Mouse (Mus musculus) R1 (cell line): ENCODE measurements around the gene Csrp2.

ENCODE experiments used
- DNase-seq: peaks from one replicate; pipeline ENCODE4 v3.0.0-alpha.2; 2018; ENCODE audit warnings: low read depth, low spot score

The Csrp2 gene

DNA sequence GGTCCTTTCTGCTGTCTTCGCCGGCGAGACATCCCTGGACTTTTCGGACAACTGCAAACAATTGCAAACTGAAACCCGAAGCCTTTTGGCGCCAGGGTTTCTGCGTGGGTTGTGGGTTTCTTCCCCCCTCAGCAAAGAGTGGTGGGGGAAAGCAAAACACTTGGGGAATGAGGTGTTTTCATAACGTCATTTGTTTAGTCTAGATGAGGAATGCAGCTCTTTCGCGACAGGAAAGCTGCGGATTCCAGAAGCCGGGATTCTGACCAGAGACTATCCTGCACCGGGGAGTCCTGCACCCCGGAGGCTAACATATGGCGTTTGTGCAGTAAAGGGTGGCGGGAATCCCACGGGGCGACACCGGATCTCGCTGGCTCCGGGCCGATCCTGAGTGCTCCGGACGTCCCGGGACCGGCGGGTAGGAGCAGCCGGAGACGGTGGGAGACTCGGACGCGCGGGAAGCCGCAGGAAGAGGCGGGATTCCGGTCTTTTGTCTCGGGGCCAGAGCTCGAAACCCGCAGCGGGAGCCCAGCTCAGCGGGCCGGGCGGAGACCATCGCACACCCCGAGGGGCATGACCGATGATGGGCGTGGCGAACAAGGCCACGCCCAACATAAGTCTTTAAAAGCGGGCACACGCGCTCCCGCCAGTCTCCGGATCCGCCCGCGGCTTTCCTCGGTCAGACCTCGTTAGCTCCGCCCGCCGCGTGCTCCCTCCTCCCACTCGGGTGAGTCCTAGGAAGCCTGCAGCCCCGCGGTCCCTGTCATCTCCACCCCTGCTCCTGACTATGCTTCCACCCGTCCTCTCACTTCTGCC is at the start of gene Csrp2:
Csrp2 (plus strand) TSS at position 259 of the 813 bp plus-strand sequence.
- peak; percentile 93 for DNase-seq

DNA sequence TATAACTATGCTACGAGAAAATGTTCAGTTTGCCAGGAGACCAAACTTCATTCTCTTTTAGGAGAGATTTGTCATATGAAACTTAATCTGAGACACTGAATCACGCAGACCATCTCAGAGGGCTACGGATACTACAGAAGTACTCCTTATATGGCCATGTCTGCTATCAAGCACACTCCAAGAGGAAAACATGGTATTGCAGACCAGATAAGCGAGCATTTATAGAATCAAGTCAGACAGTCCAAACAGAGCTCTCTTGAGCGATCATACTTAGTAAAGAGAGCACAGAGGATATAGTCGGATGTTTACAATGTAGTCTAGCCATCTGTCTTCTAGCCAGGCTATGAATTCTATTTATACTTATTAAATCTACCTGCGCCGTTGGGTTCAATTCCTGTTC is 44.7 kb upstream of the Csrp2 start:
- no peak for DNase-seq

DNA sequence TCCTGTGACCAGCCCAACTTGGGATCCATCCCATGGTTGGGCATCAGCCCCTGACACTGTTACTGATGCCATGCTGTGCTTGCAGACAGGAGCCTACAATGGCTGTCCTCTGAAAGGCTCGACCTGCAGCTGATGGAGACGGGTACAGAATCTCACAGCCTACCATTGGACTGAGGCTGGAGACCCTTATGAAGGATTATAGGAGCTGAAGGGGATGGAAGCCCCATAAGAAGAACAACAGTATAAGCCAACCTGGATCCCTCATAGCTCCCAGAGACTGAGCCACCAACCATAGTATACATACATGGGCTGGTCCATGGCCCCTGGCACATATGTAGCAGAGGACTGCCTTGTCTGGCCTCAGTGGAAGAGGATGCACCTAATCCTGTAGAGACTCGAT is 42.6 kb upstream of the Csrp2 start:
- DNase-seq, result no peak

DNA sequence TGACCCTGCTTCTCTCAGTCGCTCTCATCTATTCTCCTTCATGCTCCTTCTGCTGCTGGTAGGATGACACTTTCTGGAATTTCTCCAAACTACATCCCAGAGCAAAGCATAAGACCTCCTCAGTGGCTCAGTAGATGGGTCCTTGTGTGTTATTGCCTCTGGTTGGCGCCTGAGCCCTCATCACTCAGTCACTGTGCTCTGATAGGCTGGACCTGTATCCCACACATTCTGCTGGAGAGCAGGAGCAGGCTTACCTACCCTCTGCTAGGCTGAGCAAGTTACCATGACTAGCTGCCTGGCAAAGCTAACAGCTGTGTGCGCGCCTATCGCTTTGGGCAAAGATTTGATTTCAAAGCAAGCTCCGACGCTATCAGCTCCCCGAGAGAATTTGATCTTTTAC is 41.7 kb upstream of the Csrp2 start:
- DNase-seq, result peak; percentile 71

DNA sequence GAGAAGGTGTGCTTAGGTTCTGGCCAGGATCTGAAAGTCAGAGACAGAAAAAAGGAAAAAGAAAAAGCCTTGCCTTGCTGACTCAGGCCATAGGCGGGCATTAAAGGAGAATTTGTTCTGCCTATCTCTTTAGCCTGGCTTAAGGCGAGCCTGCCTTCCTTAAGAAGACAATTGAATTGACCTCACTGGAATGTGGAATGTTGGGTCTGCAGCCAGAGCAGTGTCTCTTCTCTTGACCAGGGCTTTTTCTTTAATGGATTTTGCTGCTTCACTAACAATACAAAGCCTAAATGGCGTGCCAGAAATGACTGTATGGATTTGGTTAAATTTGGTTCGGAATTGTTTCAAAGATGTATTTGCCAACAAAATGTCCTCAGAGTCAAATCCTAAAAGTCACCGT is 40.9 kb upstream of the Csrp2 start:
- DNase-seq, result peak; percentile 80

DNA sequence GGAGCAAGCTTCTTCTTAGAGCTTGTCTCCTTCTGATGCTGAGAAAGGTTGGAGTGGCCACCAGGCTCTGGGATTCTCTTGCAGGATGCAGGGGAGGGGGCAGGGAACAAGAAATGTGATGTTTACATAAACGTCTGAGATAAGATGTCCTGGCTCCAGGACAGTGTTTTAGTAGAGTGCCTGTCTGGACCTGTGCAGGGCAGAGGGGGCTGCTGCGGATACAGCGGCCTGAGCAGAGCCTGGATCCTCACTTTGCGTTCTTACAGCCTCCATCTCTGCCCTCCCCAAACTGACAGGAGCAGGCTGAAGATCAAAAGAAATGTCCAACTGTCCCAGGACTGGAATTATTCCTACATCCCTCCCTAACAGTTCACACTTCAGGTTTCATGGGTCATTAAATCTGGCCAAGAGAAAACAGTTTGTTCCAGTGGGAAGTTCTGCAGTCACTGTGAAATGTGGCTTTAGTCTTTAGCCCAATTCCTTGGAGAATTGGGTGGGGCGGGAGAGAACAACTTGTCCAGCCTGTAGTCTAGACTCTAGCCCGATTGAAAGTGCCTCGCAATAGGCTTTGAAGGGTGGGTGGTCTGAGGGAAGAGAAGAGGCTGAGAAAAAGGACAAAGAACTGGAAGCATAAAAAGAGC is 40.0 kb upstream of the Csrp2 start:
- DNase-seq, result peak; percentile 21

DNA sequence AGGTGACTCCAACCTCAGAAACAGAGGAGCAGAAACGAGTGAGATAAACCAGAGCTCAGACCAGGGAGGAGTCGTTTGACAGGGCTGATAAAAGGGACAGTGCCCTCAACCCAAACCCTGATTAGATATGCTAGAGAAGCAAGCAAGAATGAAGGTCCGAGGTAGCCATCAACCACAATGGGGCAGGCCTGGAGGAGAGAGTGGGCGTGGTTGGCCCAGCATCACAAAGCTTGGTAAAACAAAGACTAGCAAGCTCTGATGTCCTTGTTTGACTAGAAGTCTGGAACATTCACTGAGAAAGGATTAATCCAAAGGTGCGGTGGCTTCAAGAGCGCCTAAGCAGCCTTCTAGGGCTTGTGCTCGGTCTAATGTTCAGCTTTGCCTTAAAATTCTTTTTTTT is 38.2 kb upstream of the Csrp2 start:
- peak; percentile 33 for DNase-seq

DNA sequence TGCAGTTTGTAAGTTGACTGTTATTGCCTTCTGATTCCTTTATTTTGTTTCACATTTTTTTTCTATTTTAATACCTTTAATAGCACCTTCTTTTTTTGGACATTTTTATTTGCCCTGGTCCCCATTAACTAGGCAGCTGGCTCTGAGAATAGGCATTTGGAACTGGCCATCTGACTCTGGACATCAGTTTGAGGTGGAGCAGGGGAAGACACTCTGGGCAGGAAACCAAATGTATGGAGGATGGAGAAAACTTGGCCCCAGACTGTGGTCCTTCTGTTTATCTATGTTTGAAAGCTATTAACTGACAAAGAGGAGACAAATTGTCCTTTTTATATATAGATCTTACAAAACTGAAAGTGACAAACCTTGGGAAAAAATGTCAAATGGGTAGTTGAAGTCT is 36.9 kb upstream of the Csrp2 start:
- DNase-seq, result no peak

DNA sequence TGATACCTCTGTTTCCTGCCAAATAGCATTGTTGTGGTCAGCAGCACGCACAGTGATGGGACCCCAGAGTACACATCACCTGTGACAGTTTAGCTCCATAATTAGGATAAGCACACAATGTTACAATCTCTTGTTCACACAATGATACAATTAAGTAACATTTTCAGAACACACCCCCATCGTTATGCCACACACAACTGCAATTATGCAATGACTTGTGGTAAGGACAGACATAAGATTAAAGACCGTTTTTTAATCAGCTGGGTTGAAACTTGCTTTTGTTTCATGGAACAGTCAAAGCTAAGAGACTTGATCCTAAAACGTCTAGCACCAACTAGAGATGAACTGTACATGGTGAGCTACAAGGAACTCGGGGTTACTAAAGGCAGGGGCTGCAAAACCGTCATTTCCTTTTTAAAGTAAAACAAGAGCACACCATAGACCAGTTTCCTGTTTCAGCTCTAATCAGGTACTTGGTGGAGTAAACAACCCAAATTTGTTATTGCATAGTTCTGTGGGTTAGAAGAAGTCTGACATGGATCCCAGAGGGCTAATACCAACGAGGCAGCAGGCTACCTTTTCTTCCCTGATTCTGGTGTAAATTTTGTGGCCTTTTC is 28.8 kb upstream of the Csrp2 start:
- no peak for DNase-seq

DNA sequence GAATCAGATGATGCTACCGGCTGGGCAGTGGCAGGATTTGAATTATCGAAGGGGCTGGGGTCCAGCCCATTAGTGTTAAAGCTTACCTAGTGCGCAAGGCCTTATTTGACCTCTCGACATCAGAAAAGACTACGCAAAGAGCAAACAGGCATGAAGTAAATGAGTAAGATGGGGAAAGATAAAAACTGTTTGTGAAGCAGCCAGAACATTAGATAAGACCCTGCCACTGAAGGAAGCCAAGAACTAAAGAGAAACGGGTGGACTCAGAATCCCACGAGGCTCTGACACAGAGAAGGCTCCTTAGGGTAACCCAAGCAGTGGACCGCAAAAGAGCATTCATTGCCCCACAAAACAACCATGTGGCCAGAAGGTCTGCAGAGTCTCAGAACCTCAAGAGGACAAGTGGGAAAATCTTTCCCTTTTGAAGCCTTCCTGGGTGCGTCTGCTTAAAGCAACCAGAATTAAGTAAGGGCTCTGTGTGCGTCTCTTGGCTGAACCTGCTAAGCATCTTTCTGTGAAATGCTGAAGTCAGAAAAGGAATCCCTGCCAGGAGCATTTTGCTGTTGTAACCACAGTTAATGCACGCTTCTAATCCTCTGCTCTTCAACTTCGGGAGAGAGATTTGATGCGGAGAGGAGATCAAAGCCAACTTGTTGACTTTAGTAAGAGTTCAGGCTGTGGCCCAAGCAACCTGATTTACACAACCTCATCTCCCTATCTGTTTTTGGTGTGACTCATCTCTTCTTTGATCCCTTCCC is 19.7 kb upstream of the Csrp2 start:
- DNase-seq, result no peak

DNA sequence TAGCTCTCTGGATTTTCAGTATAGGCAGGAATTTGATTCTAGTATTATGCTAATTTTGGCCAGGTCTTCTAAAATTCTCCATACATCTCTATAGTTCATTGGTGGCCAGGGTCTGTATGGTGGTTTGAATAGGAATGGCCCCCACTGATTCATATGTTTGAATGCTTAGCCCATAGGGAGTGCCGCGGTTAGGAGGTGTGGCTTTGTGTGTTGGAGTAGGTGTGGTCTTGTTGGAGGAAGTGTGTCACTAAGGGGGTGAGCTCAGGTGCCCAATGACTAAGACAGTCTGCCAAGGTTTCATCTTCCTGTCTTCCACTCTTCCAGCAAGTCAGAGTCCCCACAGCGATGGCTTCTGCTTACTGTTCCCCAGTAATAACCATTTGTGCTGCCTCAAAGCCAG is 15.7 kb upstream of the Csrp2 start:
- DNase-seq, result peak; percentile 73

DNA sequence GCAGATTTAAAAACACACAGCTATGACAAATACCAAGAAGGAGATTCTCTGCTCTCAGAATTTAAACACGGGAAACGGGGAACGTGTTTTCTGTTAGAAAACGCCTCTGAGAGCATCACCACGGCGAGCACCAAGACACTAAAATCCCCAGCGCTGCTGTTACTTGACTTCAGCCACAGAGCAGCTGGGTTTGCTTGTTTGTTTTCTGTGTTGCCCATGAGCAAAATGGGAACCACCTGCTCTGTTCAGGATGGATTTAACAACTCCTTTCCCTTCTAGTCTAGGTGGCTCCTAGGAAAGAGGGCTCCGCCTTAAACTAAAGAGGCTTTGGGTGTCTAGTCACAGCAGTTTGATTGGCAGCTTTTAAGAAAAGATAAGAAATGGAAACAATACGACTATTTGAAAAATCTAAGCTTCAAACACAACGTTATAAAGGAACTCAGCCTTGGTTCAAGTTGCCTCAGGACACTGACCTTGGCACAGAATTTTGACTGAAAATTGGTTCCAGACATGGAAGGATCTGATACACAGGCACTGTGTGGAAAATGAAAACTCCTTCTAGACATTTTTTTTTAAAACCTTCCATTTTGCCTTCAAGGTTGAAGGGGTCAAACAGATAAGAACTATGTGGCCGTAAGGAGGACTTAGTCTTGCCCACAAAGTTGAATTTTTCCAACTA is 2.8 kb upstream of the Csrp2 start:
- no peak for DNase-seq

DNA sequence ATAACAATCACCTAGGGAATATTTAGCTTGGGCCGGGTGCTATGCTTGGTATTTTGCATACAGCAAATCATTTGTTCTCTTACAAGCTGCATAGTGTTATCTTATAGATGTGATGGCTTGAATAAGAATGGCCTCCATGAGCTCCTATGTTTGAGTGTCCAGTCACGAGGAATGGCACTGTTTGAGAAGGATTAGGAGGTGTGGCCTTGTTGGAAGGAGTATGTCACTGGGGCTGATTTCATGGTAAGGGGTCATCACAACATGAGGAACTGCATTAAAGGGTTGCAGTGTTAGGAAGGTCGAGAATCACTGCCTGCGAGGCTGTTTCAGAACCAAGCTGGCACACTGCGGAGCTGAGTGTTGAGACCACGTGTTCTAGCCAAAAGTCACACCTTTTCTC is 2.1 kb upstream of the Csrp2 start:
- no peak for DNase-seq

DNA sequence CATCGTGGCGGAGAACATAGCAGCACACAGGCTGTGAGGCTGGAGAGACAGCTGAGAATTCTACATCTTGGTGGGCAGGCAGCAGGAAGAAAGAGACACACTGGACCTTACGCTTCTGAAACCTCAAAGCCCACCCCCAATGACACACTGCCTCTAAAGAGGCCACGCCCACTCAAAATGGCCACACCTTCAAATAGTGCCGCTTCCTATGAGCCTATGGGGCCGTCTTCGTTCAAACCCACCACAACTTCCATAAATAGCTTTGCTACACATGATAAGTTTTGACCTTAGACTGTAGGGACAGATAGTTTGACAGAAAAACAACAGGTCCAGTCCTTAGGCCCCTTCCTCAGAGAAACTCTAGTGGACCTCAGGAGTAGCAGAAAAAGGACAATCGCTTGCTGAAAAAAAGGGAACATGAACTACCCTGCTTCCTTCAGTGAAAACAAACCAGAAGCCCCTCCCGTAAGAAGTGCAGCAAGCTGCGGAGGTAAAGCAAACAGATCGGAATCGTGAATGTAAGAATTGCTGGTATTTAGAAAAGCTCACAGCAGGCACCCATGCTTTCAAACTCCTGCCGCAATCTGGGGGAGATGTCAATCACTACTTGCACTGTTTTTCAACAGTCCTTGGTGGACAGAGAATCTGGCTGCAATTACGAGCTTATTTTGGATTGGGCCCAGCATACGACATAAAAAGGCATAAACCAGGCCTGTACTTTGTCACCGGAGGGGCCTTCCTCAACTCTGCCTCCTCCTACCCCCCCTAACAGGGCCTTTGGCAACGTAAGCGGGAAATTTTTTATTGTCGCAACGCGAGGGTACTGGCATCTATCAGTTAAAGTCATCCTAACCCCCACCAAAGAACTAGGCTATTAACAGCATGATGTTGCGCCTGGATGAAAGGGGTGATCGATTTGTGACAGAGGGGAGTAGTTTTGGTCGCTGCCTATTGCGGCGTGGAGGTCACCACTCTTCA is 886 bp upstream of the Csrp2 start:
- peak; percentile 81 for DNase-seq

DNA sequence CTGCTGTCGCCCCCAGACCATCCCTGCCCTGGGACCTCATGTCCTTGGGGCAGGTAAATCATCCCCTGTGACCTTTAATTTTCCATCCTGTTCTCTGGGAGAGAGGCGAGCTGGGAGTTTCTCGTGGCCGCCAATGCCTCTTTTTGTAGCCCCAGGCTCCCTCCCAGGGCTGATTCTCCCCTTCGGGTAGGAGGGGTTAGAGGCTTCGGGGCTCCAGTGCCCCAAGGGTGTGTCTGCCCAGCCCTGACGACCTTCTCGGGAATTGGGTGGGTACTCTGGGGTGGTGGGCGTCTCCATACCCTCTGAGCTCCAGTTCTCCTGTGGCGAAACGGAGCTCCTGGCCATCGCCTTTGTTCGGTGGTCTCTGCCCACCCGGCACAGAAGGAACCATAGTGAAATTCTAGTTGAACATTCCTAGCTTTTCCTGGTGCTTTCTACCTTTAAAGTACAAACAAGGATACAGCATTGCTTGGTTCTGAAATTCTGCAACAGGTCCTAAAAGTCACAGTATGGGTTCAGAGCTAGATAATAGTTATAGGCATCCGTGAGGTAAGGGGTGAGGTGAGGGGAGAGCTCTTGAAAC is 870 bp downstream of the Csrp2 start:
- DNase-seq, result no peak

DNA sequence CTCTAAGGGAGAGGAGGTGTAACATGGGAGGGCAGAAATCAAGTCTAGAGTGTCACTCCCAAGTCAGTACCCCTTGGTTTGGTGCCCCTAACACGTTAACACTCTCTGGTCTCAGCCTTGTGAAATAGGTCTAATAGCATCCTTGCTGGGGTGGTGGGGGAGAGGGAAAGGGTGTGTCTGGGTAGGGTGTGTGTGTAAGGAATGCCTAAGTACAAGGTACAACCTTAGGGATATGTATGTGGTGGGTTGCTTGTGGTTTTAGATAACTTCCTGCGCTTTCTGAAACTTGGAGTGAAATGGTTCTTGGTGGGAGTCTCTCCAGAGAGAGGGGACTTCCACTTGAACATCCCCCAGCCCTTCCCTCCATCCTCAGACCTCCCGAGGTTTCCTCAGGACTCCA is 2.3 kb downstream of the Csrp2 start:
- no peak for DNase-seq

DNA sequence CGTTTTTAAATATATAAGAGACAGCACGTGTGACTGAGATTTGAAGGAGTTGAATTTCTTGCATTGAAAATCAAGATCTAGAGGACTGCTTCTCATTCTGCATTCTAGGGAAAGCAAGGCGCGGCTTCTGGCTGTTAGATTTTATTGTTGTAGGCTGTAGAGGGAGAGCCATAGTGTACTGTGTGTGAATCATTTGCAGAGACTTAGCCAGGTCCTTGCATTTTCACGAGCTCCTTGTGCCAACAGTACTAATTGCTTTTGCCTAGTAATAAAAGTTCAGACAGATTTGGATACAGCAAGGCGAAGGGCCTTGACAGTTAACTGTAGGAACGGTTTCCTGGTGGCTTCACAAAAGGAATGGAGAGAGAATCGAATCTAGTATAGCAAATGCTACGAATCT is 3.0 kb downstream of the Csrp2 start:
- no peak for DNase-seq

DNA sequence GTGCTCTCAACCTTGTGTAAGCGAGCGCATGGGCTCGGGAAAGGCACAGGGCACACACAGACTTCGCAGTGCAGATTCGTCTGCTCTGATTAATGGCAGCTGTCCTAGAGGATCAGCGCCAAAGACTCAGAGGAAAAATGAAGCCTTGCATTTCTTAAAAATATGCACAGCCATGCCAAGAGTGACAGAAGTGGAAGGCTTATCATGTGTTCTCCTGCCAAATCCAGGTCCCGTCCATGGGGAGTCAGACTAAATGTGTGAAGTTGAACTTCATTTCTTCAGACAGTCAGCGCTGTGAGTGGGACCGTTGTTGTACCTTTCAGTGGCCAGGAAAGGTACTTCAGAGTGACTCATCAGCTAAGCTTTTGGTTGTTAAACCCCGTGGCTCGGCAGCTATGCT is 7.9 kb downstream of the Csrp2 start:
- peak; percentile 68 for DNase-seq

DNA sequence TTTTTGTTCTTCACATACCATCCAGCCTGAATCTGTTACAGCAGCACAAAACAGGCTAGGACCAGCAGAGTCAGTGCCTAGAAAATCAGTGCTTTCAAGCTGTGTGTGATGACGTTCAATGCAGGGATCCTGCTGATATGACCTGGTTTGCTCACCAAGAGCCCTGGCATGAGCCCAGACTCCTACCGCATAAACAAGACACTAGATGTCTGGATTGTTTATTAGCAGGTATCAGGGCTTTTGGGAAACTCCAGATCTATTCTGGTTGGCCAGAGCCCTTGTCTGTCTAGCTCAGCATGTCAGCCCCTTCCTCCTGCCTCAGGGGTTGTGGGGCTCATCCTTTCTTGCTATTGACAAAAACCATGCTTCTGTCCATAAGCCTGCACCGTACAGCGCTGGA is 10.2 kb downstream of the Csrp2 start:
- DNase-seq, result no peak
